Mouse (Mus musculus) thymus, adult 2 months (tissue): ENCODE results near the gene Acad10.

Source experiments
- CTCF ChIP-seq: fragments of 200-500 bp; IDR thresholded peaks from 2 replicates; pipeline ENCODE4 v1.5.1; 2012; ENCODE audit warnings: mild to moderate bottlenecking, control low read depth, low read length, moderate library complexity, borderline replicate concordance; ENCODE audit not compliant: control insufficient read depth, poor library complexity, insufficient read depth; ENCODE audit errors: extremely low read depth
- POLR2A ChIP-seq: fragments of 200-500 bp; IDR thresholded peaks from 2 replicates; pipeline ENCODE4 v1.6.1; 2012; ENCODE audit warnings: mild to moderate bottlenecking, low read length, control low read depth, moderate library complexity; ENCODE audit not compliant: control insufficient read depth, poor library complexity, insufficient read depth; ENCODE audit errors: extremely low read depth

DNA sequence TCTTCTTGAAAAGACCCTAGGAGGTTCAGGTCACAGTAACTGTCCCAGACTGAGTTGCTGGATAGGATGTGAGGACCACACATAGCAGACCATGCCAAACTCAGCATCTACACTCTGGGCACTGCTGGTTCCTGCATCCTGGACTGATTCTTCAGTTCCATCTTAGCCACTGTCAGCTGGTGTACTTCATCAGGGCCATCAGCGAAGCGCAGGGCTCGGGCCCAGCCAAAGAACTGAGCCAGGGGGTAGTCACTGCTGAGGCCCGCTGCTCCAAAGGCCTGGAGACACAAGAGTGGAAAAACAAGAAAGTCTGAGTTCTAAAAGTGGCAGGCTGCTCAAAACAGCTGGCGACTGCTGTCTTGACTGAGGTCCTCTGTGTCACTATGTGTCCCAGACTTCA lies 39.2 kb downstream of the Acad10 start:
- TF ChIP-seq CTCF: no peak
- TF ChIP-seq POLR2A: no peak
